Mouse (Mus musculus) megakaryocyte-erythroid progenitor cell, adult 5-6 weeks (primary cell): ENCODE results near the gene Iars. TPM values are rescaled to one million over a fixed set of nuclear protein-coding genes. Genes with fewer than 3 reads are reported as not detected.

Experiments
- ATAC-seq: replicated peaks from 2 replicates; pipeline ENCODE4 v1.8.0; 2016; ENCODE audit warnings: mild to moderate bottlenecking, inconsistent platforms; ENCODE audit not compliant: severe bottlenecking, poor library complexity, low FRiP score, low TSS enrichment
- total RNA-seq, 2 experiments: library from RNA; stranded (forward) in 1 of 2; stranded (reverse) in 1 of 2; fragments of 200-1000, 215-1000 nt in 1 of 2; fragments of >200 nt in 1 of 2; fragmentation: Nextera tagmentation in 1 of 2; gene quantifications; 2 replicates each; pipeline ENCODE4 v1.2.3; 2014 to 2017

The Iars gene
- total RNA-seq (2014; fragmentation: Nextera tagmentation) (77.6 and 124 TPM in 2 replicates), total RNA-seq (2017) (90.4 and 105 TPM in 2 replicates)

GRCm38 (mm10) chr13:49681351-49682232, at the start of gene Iars:
Iars (plus strand) TSS chr13:49682100.
- peak; percentile 100 for ATAC-seq

GRCm38 (mm10) chr13:49639965-49640364, 41.9 kb upstream of the Iars start:
- ATAC-seq = peak; percentile 61; the same call in 1 of the 2 replicates

- no peak for ATAC-seq
These were observed 39.2 kb upstream of the Iars start for GRCm38 (mm10) chr13:49642650-49643049.

GRCm38 (mm10) chr13:49643669-49644362, 38.1 kb upstream of the Iars start:
- ATAC-seq = no peak

- no peak for ATAC-seq
These were observed 37.0 kb upstream of the Iars start for GRCm38 (mm10) chr13:49644731-49645529.

GRCm38 (mm10) chr13:49646019-49646418, 35.9 kb upstream of the Iars start:
- ATAC-seq = no peak

GRCm38 (mm10) chr13:49651136-49651535, 30.8 kb upstream of the Iars start:
- ATAC-seq = no peak

- no peak for ATAC-seq
These were observed 30.0 kb upstream of the Iars start for GRCm38 (mm10) chr13:49651781-49652351.

GRCm38 (mm10) chr13:49652481-49653179, 29.3 kb upstream of the Iars start, which contains the start of the genes Cenpp and Nol8:
Cenpp (minus strand) TSS chr13:49652785.
Nol8 (plus strand) TSS chr13:49653078.
- peak; percentile 96 for ATAC-seq

GRCm38 (mm10) chr13:49653180-49653541, 28.7 kb upstream of the Iars start:
- ATAC-seq = peak; percentile 50

GRCm38 (mm10) chr13:49677793-49678192, 4.1 kb upstream of the Iars start:
- no peak for ATAC-seq

GRCm38 (mm10) chr13:49682233-49682846, 440 bp downstream of the Iars start:
- peak; percentile 57 for ATAC-seq

- no peak for ATAC-seq
These were observed 2.4 kb downstream of the Iars start for GRCm38 (mm10) chr13:49684266-49684665.

- ATAC-seq = no peak
These were observed 9.2 kb downstream of the Iars start for GRCm38 (mm10) chr13:49691056-49691455.

- ATAC-seq = no peak
These were observed 21.4 kb downstream of the Iars start for GRCm38 (mm10) chr13:49703216-49703779.

- ATAC-seq = no peak
These were observed 24.3 kb downstream of the Iars start for GRCm38 (mm10) chr13:49706032-49706690.

- ATAC-seq = no peak
These were observed 26.4 kb downstream of the Iars start for GRCm38 (mm10) chr13:49708311-49708710.
